Mouse (Mus musculus) forebrain, postnatal 0 days (tissue): Measurements from ENCODE around the gene Aqp6. TPM values are rescaled to one million over a fixed set of nuclear protein-coding genes. Genes with fewer than 3 reads are reported as not detected.
A peak's percentile ranks its signal among the peaks of the same experiment; 100 is the strongest.

Experiments used
- ATAC-seq: fragments of 200-750 bp; cut with Nextera tagmentation; 2 replicates; pipeline ENCODE4 v1.8.0; 2017; ENCODE audit warnings: mild to moderate bottlenecking, moderate library complexity
- DNase-seq: peaks from one replicate; pipeline ENCODE4 v3.0.0-alpha.2; 2015
- H3K27ac ChIP-seq: fragments of 300-500 bp; sonication (generic); 2 replicates; pipeline ENCODE4 v1.5.1; 2014; ENCODE audit warnings: low read depth, mild to moderate bottlenecking, antibody characterized with exemption, low read length, moderate library complexity, mixed read lengths
- H3K27me3 ChIP-seq: fragments of 300-500 bp; sonication (generic); 2 replicates; pipeline ENCODE4 v1.6.1; 2014; ENCODE audit warnings: mild to moderate bottlenecking, low read length, mixed read lengths; ENCODE audit not compliant: insufficient read depth
- H3K36me3 ChIP-seq: fragments of 300-500 bp; sonication (generic); 2 replicates; pipeline ENCODE4 v1.6.1; 2014; ENCODE audit warnings: mild to moderate bottlenecking, moderate library complexity; ENCODE audit not compliant: insufficient read depth
- H3K4me1 ChIP-seq: fragments of 300-500 bp; sonication (generic); 2 replicates; pipeline ENCODE4 v1.6.1; 2014; ENCODE audit warnings: antibody characterized with exemption; ENCODE audit not compliant: insufficient read depth
- H3K4me2 ChIP-seq: fragments of 300-500 bp; sonication (generic); 2 replicates; pipeline ENCODE4 v1.6.1; 2014; ENCODE audit warnings: low read depth, mild to moderate bottlenecking, moderate library complexity
- H3K4me3 ChIP-seq: fragments of 300-500 bp; sonication (generic); 2 replicates; pipeline ENCODE4 v1.5.1; 2014; ENCODE audit warnings: low read depth, low read length, mixed read lengths
- H3K9ac ChIP-seq: fragments of 300-500 bp; sonication (generic); 2 replicates; pipeline ENCODE4 v1.6.1; 2014; ENCODE audit warnings: mild to moderate bottlenecking
- H3K9me3 ChIP-seq: fragments of 300-500 bp; sonication (generic); 2 replicates; pipeline ENCODE4 v1.6.1; 2016; ENCODE audit warnings: low read length
- CTCF ChIP-seq: sonication (generic); IDR thresholded peaks from 2 replicates; pipeline ENCODE4 v1.5.1; 2016; ENCODE audit warnings: antibody characterized with exemption, control low read depth, low read depth
- WGBS: fragments of 180-500 bp; shearing (Covaris S2); extraction: QIAGEN DNeasy Blood & Tissue Kit; methylation state at CpG from one replicate; pipeline ENCODE4 v1.1.7; 2014; 5-methylcytosine and 5-hydroxymethylcytosine counted together
- polyA plus RNA-seq: library from polyadenylated mRNA; unstranded; fragments of >200 nt; fragmentation: Nextera tagmentation; extraction: Ambion mirVana; gene quantifications from 2 replicates; pipeline ENCODE4 v1.2.1, GENCODE M21; 2015
- total RNA-seq: library from RNA; depleted of rRNA; stranded (reverse); fragments of >200 nt; gene quantifications from 2 replicates; pipeline ENCODE4 v1.2.3, GENCODE M21; 2014

The Aqp6 gene
- total and polyA plus RNA-seq, 2 experiments from 2014 or later, result not detected

- no peak for TF ChIP-seq CTCF
- H3K27ac ChIP-seq, result no peak within 1 kb of the TSS
- DNase-seq (no peak), ATAC-seq (0 out of 2 replicates have a peak, but pooled peaks have one; percentile 20)
- H3K4me2 ChIP-seq, result no peak within 1 kb of the TSS
- H3K36me3 ChIP-seq, result no peaks in the 10 kb centered on the region
- H3K9me3 ChIP-seq, result no peaks in the 10 kb centered on the region
- WGBS, result 71% methylated on average over 26 of the region's 26 CpGs
- no peak within 1 kb of the TSS for H3K4me3 ChIP-seq
- 0 out of 2 replicates have a peak, but pooled peaks cover 3% of the 10 kb centered on the region for H3K4me1 ChIP-seq
- peaks cover 12% of the 10 kb centered on the region; the same call in 1 of the 2 replicates for H3K27me3 ChIP-seq
- no peak within 1 kb of the TSS for H3K9ac ChIP-seq
Measured at GRCm38 (mm10) chr15:99578802-99579485, 22.3 kb upstream of the Aqp6 start, which contains the start of gene Aqp2. Gene Aqp2 (plus strand): TSS chr15:99579055.

- Histone ChIP-seq H3K9me3 (no peaks in the 10 kb centered on the region), H3K9ac (no peak overlapping the region), H3K4me3 (peak overlapping the region; percentile 27), H3K4me2 (peak overlapping the region; percentile 42), H3K36me3 (no peaks in the 10 kb centered on the region), H3K27me3 (peaks cover 49% of the 10 kb centered on the region), H3K27ac (no peak overlapping the region), H3K4me1 (0 out of 2 replicates have a peak, but pooled peaks cover 3% of the 10 kb centered on the region)
- DNase-seq (no peak), ATAC-seq (peak; percentile 32; the same call in 1 of the 2 replicates)
- peak; percentile 26; the same call in 1 of the 2 replicates for TF ChIP-seq CTCF
- 7% methylated on average over 42 of the region's 54 CpGs for WGBS
Measured at GRCm38 (mm10) chr15:99583463-99584344, 17.5 kb upstream of the Aqp6 start.

GRCm38 (mm10) chr15:99584407-99585202, 16.6 kb upstream of the Aqp6 start:
- 0 out of 2 replicates have a peak, but pooled peaks cover 3% of the 10 kb centered on the region for H3K4me1 ChIP-seq
- no peak overlapping the region for H3K27ac ChIP-seq
- no peak for DNase-seq
- no peak for ATAC-seq
- H3K36me3 ChIP-seq, result no peaks in the 10 kb centered on the region
- H3K4me3 ChIP-seq, result peak overlapping the region; percentile 27
- H3K4me2 ChIP-seq, result peak overlapping the region; percentile 42
- TF ChIP-seq CTCF, result no peak
- peaks cover 58% of the 10 kb centered on the region for H3K27me3 ChIP-seq
- no peak overlapping the region for H3K9ac ChIP-seq
- WGBS, result 4% methylated on average over 24 of the region's 24 CpGs
- H3K9me3 ChIP-seq, result no peaks in the 10 kb centered on the region

GRCm38 (mm10) chr15:99585741-99586140, 15.5 kb upstream of the Aqp6 start:
- Histone ChIP-seq H3K36me3 (no peaks in the 10 kb centered on the region), H3K9me3 (0 out of 2 replicates have a peak, but pooled peaks cover 2% of the 10 kb centered on the region), H3K4me1 (0 out of 2 replicates have a peak, but pooled peaks cover 3% of the 10 kb centered on the region), H3K4me3 (no peak overlapping the region), H3K4me2 (no peak overlapping the region), H3K27ac (no peak overlapping the region), H3K27me3 (peaks cover 69% of the 10 kb centered on the region), H3K9ac (no peak overlapping the region)
- 81% methylated on average over 6 of the region's 6 CpGs for WGBS
- TF ChIP-seq CTCF, result no peak
- ATAC-seq, result no peak
- DNase-seq, result no peak

- Histone ChIP-seq H3K27me3 (peaks cover 75% of the 10 kb centered on the region), H3K9me3 (0 out of 2 replicates have a peak, but pooled peaks cover 2% of the 10 kb centered on the region), H3K4me3 (no peak overlapping the region), H3K4me1 (0 out of 2 replicates have a peak, but pooled peaks cover 3% of the 10 kb centered on the region), H3K27ac (no peak overlapping the region), H3K9ac (no peak overlapping the region), H3K36me3 (no peaks in the 10 kb centered on the region), H3K4me2 (no peak overlapping the region)
- WGBS, result 91% methylated on average over 3 of the region's 3 CpGs
- TF ChIP-seq CTCF, result no peak
- ATAC-seq (no peak), DNase-seq (no peak)
Measured at GRCm38 (mm10) chr15:99586525-99586924, 14.7 kb upstream of the Aqp6 start.

GRCm38 (mm10) chr15:99589237-99589636, 12.0 kb upstream of the Aqp6 start:
- ATAC-seq (no peak), DNase-seq (no peak)
- Histone ChIP-seq H3K4me1 (no peaks in the 10 kb centered on the region), H3K27me3 (peaks cover 79% of the 10 kb centered on the region), H3K9ac (no peak overlapping the region), H3K4me3 (no peak overlapping the region), H3K27ac (no peak overlapping the region), H3K4me2 (no peak overlapping the region), H3K36me3 (no peaks in the 10 kb centered on the region), H3K9me3 (0 out of 2 replicates have a peak, but pooled peaks cover 2% of the 10 kb centered on the region)
- TF ChIP-seq CTCF, result no peak
- 7% methylated on average over 9 of the region's 9 CpGs for WGBS
